Mouse (Mus musculus): ENCODE data around the gene Arrdc1.

- no peak for TF ChIP-seq ZNF384 (IDR thresholded peaks at IDR 0.05; ENCODE audit: low read depth, low read length)
- TF ChIP-seq MAFK (IDR thresholded peaks at IDR 0.05; ENCODE audit: insufficient read depth, low read depth, low read length): no peak
Measured at GRCm38 (mm10) chr2:24925284-24925683, 9.8 kb downstream of the Arrdc1 start.
